Mouse (Mus musculus) thymus, postnatal 10 days (tissue): ENCODE measurements around the gene Gm10662.
"Not testable (repeated sequence)": the region's sequence is repeated elsewhere in the genome, so short reads cannot be mapped to it uniquely, and the experiment has no call there.

ENCODE experiments used
- DNase-seq, 2 experiments: peaks; one replicate each; pipeline ENCODE4 v3.0.0; 2021; ENCODE audit warnings: low spot score in 2 of 2

The Gm10662 gene

DNA sequence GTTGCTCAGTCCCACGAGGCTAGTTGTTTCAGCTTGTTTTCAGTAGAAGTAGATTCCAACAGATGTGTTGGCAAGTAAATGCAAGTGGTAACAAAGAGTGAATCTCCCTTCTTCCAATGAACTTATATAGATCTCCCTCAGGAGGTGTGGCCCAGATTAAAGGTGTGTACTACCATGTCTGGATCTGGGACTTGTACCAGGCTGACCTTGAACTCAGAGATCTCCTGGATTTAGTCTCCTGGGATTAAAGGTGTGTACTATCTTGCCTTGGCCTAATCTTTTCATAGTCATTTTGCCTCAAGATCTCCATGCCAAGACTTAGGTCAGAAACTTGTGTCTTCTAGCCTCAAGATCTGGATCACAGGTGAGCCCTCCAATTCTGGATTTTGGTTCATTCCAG is at the start of gene Gm10662:
Gm10662 (minus strand) TSS at position 101 of the 400 bp plus-strand sequence.
- not testable (repeated sequence) for DNase-seq

DNA sequence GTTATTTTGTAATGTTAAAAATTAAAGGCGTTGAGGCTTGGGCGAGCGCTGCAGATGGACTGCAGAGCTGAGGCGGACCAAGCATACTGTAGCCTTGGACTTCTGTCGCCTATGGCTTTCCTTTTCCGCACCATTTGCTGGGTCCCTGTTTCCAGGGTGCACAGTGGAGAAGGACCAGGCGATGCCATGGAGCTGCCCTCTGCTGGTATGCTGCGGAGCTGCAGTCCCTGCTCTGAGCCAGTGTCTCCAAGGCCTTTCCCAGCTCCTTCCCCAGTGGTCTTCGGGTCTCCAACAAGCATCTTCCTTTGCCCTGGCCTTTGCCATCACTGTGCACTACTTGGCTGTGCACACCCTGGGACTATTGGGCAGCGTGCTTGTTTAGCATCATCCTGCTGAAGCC is 19.2 kb upstream of the Gm10662 start:
- not testable (repeated sequence) for DNase-seq
